Mouse (Mus musculus): ENCODE data around the gene Lce1a2.

GRCm38 (mm10) chr3:92648207-92648606, 21.9 kb downstream of the Lce1a2 start, which contains the start of gene Lce1a1:
- TF ChIP-seq HCFC1 (IDR thresholded peaks at IDR 0.05; ENCODE audit: borderline replicate concordance, insufficient read depth, low read length) (no peak), MAFK (IDR thresholded peaks at IDR 0.05; ENCODE audit: insufficient read depth, low read depth, low read length) (no peak), ZC3H11A (IDR thresholded peaks at IDR 0.05; ENCODE audit: borderline replicate concordance, low read depth, low read length) (no peak), ZNF384 (IDR thresholded peaks at IDR 0.05; ENCODE audit: low read depth, low read length) (no peak)

Data from ES-E14 (cell line).